7 mouse cellular contexts compared by ENCODE assay signal in genomic region chr16:91649246-91649645, GRCm38 (mm10). TPM values are rescaled to one million over a fixed set of nuclear protein-coding genes. Genes with fewer than 3 reads are reported as not detected.
DNase-seq lines count a peak whose midpoint lies in the region; ATAC-seq lines count a peak whose summit lies in the region.

No protein-coding gene starts in this region.

- no peaks in the 10 kb centered on the region for H3K27me3 ChIP-seq in megakaryocyte, embryonic 14.5 days (replicated peaks)
- H3K27me3 ChIP-seq in forebrain, embryonic 11.5 days (ENCODE audit: control insufficient read depth, insufficient read depth, low read length), result no peaks in the 10 kb centered on the region
- H3K27me3 ChIP-seq in limb, embryonic 13.5 days, result no peaks in the 10 kb centered on the region
- H3K27me3 ChIP-seq in stomach, embryonic 16.5 days (ENCODE audit: control insufficient read depth, insufficient read depth, low read length), result no peaks in the 10 kb centered on the region

- DNase-seq in forebrain, embryonic 11.5 days (ENCODE audit: low spot score), result no peak
- DNase-seq in right cerebral cortex, postnatal 4 days, result no peak
- DNase-seq in kidney, adult 8-10 months, result no peak

- H3K4me1 ChIP-seq in megakaryocyte, embryonic 14.5 days, result peaks cover 49% of the 10 kb centered on the region
- no peaks in the 10 kb centered on the region for H3K4me1 ChIP-seq in forebrain, embryonic 11.5 days (replicated peaks; ENCODE audit: control insufficient read depth, insufficient read depth, low read length)
- peaks cover 19% of the 10 kb centered on the region for H3K4me1 ChIP-seq in limb, embryonic 13.5 days
- H3K4me1 ChIP-seq in stomach, embryonic 16.5 days (ENCODE audit: control insufficient read depth, insufficient read depth, low read length), result peaks cover 7% of the 10 kb centered on the region

- WGBS in forebrain, embryonic 11.5 days, result 67% methylated on average over 3 of the region's 3 CpGs
- 68% methylated on average over 3 of the region's 3 CpGs for WGBS in limb, embryonic 13.5 days
- WGBS in stomach, embryonic 16.5 days, result 43% methylated on average over 3 of the region's 3 CpGs

- no peak for ATAC-seq in megakaryocyte, adult 5-6 weeks (ENCODE audit: poor library complexity, severe bottlenecking)
- ATAC-seq in forebrain, embryonic 11.5 days (replicated peaks; ENCODE audit: low FRiP score), result no peak
- ATAC-seq in limb, embryonic 13.5 days (ENCODE audit: low FRiP score, low read depth), result no peak
- no peak for ATAC-seq in stomach, embryonic 16.5 days (ENCODE audit: insufficient read depth, low FRiP score)

- peaks cover 40% of the 10 kb centered on the region for H3K36me3 ChIP-seq in megakaryocyte, embryonic 14.5 days (replicated peaks; ENCODE audit: low read length)
- peaks cover 10% of the 10 kb centered on the region; the same call in 1 of the 2 replicates for H3K36me3 ChIP-seq in forebrain, embryonic 11.5 days (ENCODE audit: control insufficient read depth, insufficient read depth, low read length)
- peaks cover 22% of the 10 kb centered on the region for H3K36me3 ChIP-seq in limb, embryonic 13.5 days
- peaks cover 11% of the 10 kb centered on the region for H3K36me3 ChIP-seq in stomach, embryonic 16.5 days (ENCODE audit: control insufficient read depth, insufficient read depth, low read length)

- peak overlapping the region; percentile 96 for H3K4me3 ChIP-seq in megakaryocyte, embryonic 14.5 days (replicated peaks)
- H3K4me3 ChIP-seq in forebrain, embryonic 11.5 days (ENCODE audit: low read depth, low read length), result peak overlapping the region; percentile 67
- peak overlapping the region; percentile 75 for H3K4me3 ChIP-seq in limb, embryonic 13.5 days
- H3K4me3 ChIP-seq in stomach, embryonic 16.5 days (replicated peaks; ENCODE audit: low read length), result peak overlapping the region; percentile 79

- H3K9ac ChIP-seq in forebrain, embryonic 11.5 days (ENCODE audit: low read length), result no peak overlapping the region; the same call in 1 of the 2 replicates
- H3K9ac ChIP-seq in limb, embryonic 13.5 days, result peak overlapping the region; percentile 51
- 0 out of 2 replicates have a peak overlapping the region, but pooled peaks have one; percentile 8 for H3K9ac ChIP-seq in stomach, embryonic 16.5 days (ENCODE audit: low read length)

- no peaks in the 10 kb centered on the region for H3K9me3 ChIP-seq in megakaryocyte, embryonic 14.5 days
- H3K9me3 ChIP-seq in forebrain, embryonic 11.5 days (ENCODE audit: control insufficient read depth, low read length), result no peaks in the 10 kb centered on the region
- no peaks in the 10 kb centered on the region for H3K9me3 ChIP-seq in limb, embryonic 13.5 days
- no peaks in the 10 kb centered on the region for H3K9me3 ChIP-seq in stomach, embryonic 16.5 days (replicated peaks; ENCODE audit: control insufficient read depth, low read length)

- no peak overlapping the region for H3K27ac ChIP-seq in forebrain, embryonic 11.5 days (ENCODE audit: low read depth, low read length)
- H3K27ac ChIP-seq in limb, embryonic 13.5 days, result no peak overlapping the region
- no peak overlapping the region for H3K27ac ChIP-seq in stomach, embryonic 16.5 days (ENCODE audit: low read length)

- peak overlapping the region; percentile 41 for H3K4me2 ChIP-seq in forebrain, embryonic 11.5 days (ENCODE audit: low read depth, low read length, severe bottlenecking)
- peak overlapping the region; percentile 87 for H3K4me2 ChIP-seq in limb, embryonic 13.5 days (replicated peaks)
- peak overlapping the region; percentile 58 for H3K4me2 ChIP-seq in stomach, embryonic 16.5 days (ENCODE audit: low read depth, low read length)

RNA-seq across cellular contexts. Expression of gene Son, which starts 1.9 kb away (rescaled TPM):
- polyA plus RNA-seq in megakaryocyte, embryonic 14.5 days (2012; ENCODE audit: insufficient read depth, low replicate concordance), result 31.9 and 42.5 TPM in 2 replicates
- 271 and 279 TPM in 2 replicates for total RNA-seq in megakaryocyte, adult 5-6 weeks (2015)
- total RNA-seq in megakaryocyte, adult 5-6 weeks (2017), result 160 and 200 TPM in 2 replicates
- 140 and 150 TPM in 2 replicates for polyA plus RNA-seq in forebrain, embryonic 11.5 days (2014; fragmentation: Nextera tagmentation; extraction: Ambion mirVana)
- polyA plus RNA-seq in limb, embryonic 13.5 days (2015; fragmentation: Nextera tagmentation; extraction: Ambion mirVana), result 154 and 161 TPM in 2 replicates
- polyA plus RNA-seq in stomach, embryonic 16.5 days (2015; fragmentation: Nextera tagmentation; extraction: Ambion mirVana), result 89.8 and 98.8 TPM in 2 replicates

RNA-seq across cellular contexts. Expression of gene Gart, which starts 2.5 kb away (rescaled TPM):
- polyA plus RNA-seq in megakaryocyte, embryonic 14.5 days (2012; ENCODE audit: insufficient read depth, low replicate concordance), result 26.0 and 173 TPM in 2 replicates
- total RNA-seq in megakaryocyte, adult 5-6 weeks (2015), result 59.0 and 62.7 TPM in 2 replicates
- total RNA-seq in megakaryocyte, adult 5-6 weeks (2017), result 98.1 and 115 TPM in 2 replicates
- 145 and 150 TPM in 2 replicates for polyA plus RNA-seq in forebrain, embryonic 11.5 days (2014; fragmentation: Nextera tagmentation; extraction: Ambion mirVana)
- polyA plus RNA-seq in limb, embryonic 13.5 days (2015; fragmentation: Nextera tagmentation; extraction: Ambion mirVana), result 110 and 114 TPM in 2 replicates
- polyA plus RNA-seq in stomach, embryonic 16.5 days (2015; fragmentation: Nextera tagmentation; extraction: Ambion mirVana), result 104 TPM in 2 replicates

RNA-seq across cellular contexts. Expression of gene Dnajc28, which starts 30.4 kb away (rescaled TPM):
- polyA plus RNA-seq in megakaryocyte, embryonic 14.5 days (2012; ENCODE audit: insufficient read depth, low replicate concordance), result 0.92 and 3.9 TPM in 2 replicates
- 2.3 and 2.7 TPM in 2 replicates for total RNA-seq in megakaryocyte, adult 5-6 weeks (2015)
- 5.0 and 6.8 TPM in 2 replicates for total RNA-seq in megakaryocyte, adult 5-6 weeks (2017)
- polyA plus RNA-seq in forebrain, embryonic 11.5 days (2014; fragmentation: Nextera tagmentation; extraction: Ambion mirVana), result 4.5 and 4.7 TPM in 2 replicates
- 3.8 and 5.2 TPM in 2 replicates for polyA plus RNA-seq in limb, embryonic 13.5 days (2015; fragmentation: Nextera tagmentation; extraction: Ambion mirVana)
- polyA plus RNA-seq in stomach, embryonic 16.5 days (2015; fragmentation: Nextera tagmentation; extraction: Ambion mirVana), result 2.7 and 2.9 TPM in 2 replicates

RNA-seq across cellular contexts. Expression of gene Donson, which starts 39.3 kb away (rescaled TPM):
- 4.6 and 11.1 TPM in 2 replicates for polyA plus RNA-seq in megakaryocyte, embryonic 14.5 days (2012; ENCODE audit: insufficient read depth, low replicate concordance)
- total RNA-seq in megakaryocyte, adult 5-6 weeks (2015), result 17.8 and 32.6 TPM in 2 replicates
- total RNA-seq in megakaryocyte, adult 5-6 weeks (2017), result 23.5 and 50.1 TPM in 2 replicates
- polyA plus RNA-seq in forebrain, embryonic 11.5 days (2014; fragmentation: Nextera tagmentation; extraction: Ambion mirVana), result 42.1 and 42.7 TPM in 2 replicates
- 22.1 and 23.2 TPM in 2 replicates for polyA plus RNA-seq in limb, embryonic 13.5 days (2015; fragmentation: Nextera tagmentation; extraction: Ambion mirVana)
- 11.7 and 16.9 TPM in 2 replicates for polyA plus RNA-seq in stomach, embryonic 16.5 days (2015; fragmentation: Nextera tagmentation; extraction: Ambion mirVana)

RNA-seq across cellular contexts. Expression of gene Tmem50b, which starts 51.6 kb away (rescaled TPM):
- polyA plus RNA-seq in megakaryocyte, embryonic 14.5 days (2012; ENCODE audit: insufficient read depth, low replicate concordance), result 2.6 TPM in 1 of 2 replicates, not detected in the other
- total RNA-seq in megakaryocyte, adult 5-6 weeks (2015), result 102 and 112 TPM in 2 replicates
- total RNA-seq in megakaryocyte, adult 5-6 weeks (2017), result 83.4 and 89.7 TPM in 2 replicates
- 36.4 and 42.4 TPM in 2 replicates for polyA plus RNA-seq in forebrain, embryonic 11.5 days (2014; fragmentation: Nextera tagmentation; extraction: Ambion mirVana)
- 29.9 and 31.5 TPM in 2 replicates for polyA plus RNA-seq in limb, embryonic 13.5 days (2015; fragmentation: Nextera tagmentation; extraction: Ambion mirVana)
- polyA plus RNA-seq in stomach, embryonic 16.5 days (2015; fragmentation: Nextera tagmentation; extraction: Ambion mirVana), result 48.7 and 62.2 TPM in 2 replicates
